ENCODE assay signal across 13 mouse cellular contexts in the genomic region with DNA sequence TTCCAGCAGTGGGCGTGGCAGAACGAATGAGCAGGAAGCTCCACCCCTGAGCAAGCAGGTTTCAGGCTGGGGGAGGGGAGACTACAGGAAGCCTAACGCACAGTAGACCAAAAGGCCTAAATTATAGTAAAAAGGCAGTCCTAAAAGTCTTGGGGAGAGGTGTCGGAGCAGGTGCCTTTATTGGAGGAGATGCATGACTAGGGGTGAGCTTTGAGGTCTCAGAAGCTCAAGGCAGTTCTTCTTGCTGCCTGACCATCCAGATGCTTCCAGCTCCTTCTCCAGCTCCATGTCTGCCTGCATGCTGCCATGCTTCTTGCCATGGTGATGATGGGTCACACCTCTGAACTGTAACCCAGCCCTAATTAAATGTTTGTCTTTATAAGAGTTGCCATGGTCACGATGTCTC. TPM values are rescaled to one million over a fixed set of nuclear protein-coding genes. Genes with fewer than 3 reads are reported as not detected.
DNase-seq lines count a peak whose midpoint lies in the region; ATAC-seq and TF ChIP-seq lines count a peak whose summit lies in the region.
"Had no signal": no experiment of that assay in that cellular context is flagged by ENCODE, and none has a peak within 500 bp of the region (broad histone marks: within the 10 kb centered on the region; RNA-seq: fewer than 3 reads in every experiment).

No protein-coding gene starts in this region.

- ATAC-seq in forebrain, embryonic 12.5 days (ENCODE audit: low FRiP score) = peak; percentile 49; the same call in 1 of the 2 replicates
- 0 out of 2 replicates have a peak, but pooled peaks have one; percentile 58 for ATAC-seq in lung, embryonic 14.5 days (ENCODE audit: insufficient read depth)
- 0 out of 2 replicates have a peak, but pooled peaks have one; percentile 37 for ATAC-seq in megakaryocyte-erythroid progenitor cell, adult 5-6 weeks (replicated peaks; ENCODE audit: low FRiP score, low TSS enrichment, poor library complexity, severe bottlenecking)
- no peak for ATAC-seq in cerebellum, adult (ENCODE audit: insufficient number of reproducible peaks, low FRiP score, low TSS enrichment)
- ATAC-seq: forebrain, embryonic 15.5 days had no signal

- no peak overlapping the region for H3K4me2 ChIP-seq in forebrain, embryonic 12.5 days
- no peak overlapping the region for H3K4me2 ChIP-seq in lung, embryonic 14.5 days
- H3K4me2 ChIP-seq: forebrain, embryonic 15.5 days had no signal

- H3K9me3 ChIP-seq in forebrain, embryonic 12.5 days = no peaks in the 10 kb centered on the region
- peaks cover 3% of the 10 kb centered on the region; the same call in 1 of the 2 replicates for H3K9me3 ChIP-seq in forebrain, embryonic 10.5 days
- no peaks in the 10 kb centered on the region for H3K9me3 ChIP-seq in lung, embryonic 14.5 days (ENCODE audit: low read depth, low read length)
- H3K9me3 ChIP-seq: forebrain, embryonic 15.5 days had no signal

- WGBS in forebrain, embryonic 12.5 days = 53% methylated on average over 5 of the region's 5 CpGs
- 59% methylated on average over 5 of the region's 5 CpGs for WGBS in forebrain, embryonic 10.5 days
- WGBS in lung, embryonic 14.5 days = 71% methylated on average over 3 of the region's 5 CpGs

- no peaks in the 10 kb centered on the region for H3K27me3 ChIP-seq in forebrain, embryonic 12.5 days
- no peaks in the 10 kb centered on the region for H3K27me3 ChIP-seq in forebrain, embryonic 10.5 days (ENCODE audit: poor library complexity, severe bottlenecking)
- H3K27me3 ChIP-seq in lung, embryonic 14.5 days (ENCODE audit: insufficient read depth, low read length) = no peaks in the 10 kb centered on the region
- H3K27me3 ChIP-seq: forebrain, embryonic 15.5 days had no signal

- no peak overlapping the region for H3K27ac ChIP-seq in forebrain, embryonic 12.5 days
- H3K27ac ChIP-seq in forebrain, embryonic 10.5 days = no peak overlapping the region
- H3K27ac ChIP-seq in lung, embryonic 14.5 days (ENCODE audit: low read depth) = no peak overlapping the region
- H3K27ac ChIP-seq: forebrain, embryonic 15.5 days had no signal

- no peak for TF ChIP-seq CTCF in lung, embryonic 14.5 days (IDR thresholded peaks at IDR 0.05; ENCODE audit: low read depth)

- H3K36me3 ChIP-seq in forebrain, embryonic 12.5 days (replicated peaks) = no peaks in the 10 kb centered on the region
- no peaks in the 10 kb centered on the region for H3K36me3 ChIP-seq in forebrain, embryonic 10.5 days (replicated peaks)
- H3K36me3 ChIP-seq in lung, embryonic 14.5 days (ENCODE audit: insufficient read depth) = no peaks in the 10 kb centered on the region
- H3K36me3 ChIP-seq: forebrain, embryonic 15.5 days had no signal

- no peak for DNase-seq in forebrain, embryonic 10.5 days (ENCODE audit: extremely low spot score, low spot score)
- no peak for DNase-seq in lung, embryonic 14.5 days
- no peak for DNase-seq in lung, postnatal 25 days (ENCODE audit: low spot score)
- peak; percentile 59 for DNase-seq in induced T-regulatory cell, adult 2 months (ENCODE audit: low read depth)
- no peak for DNase-seq in layer of hippocampus, adult 11-12 months (ENCODE audit: low spot score)
- DNase-seq: adrenal gland, postnatal 10 days; heart, adult 18-20 months; kidney, adult 18-20 months; thymus, adult 2 months had no signal

- no peak overlapping the region for H3K9ac ChIP-seq in forebrain, embryonic 12.5 days
- no peak overlapping the region for H3K9ac ChIP-seq in lung, embryonic 14.5 days
- H3K9ac ChIP-seq: forebrain, embryonic 15.5 days had no signal

- H3K4me1 ChIP-seq in forebrain, embryonic 12.5 days = no peaks in the 10 kb centered on the region
- H3K4me1 ChIP-seq in forebrain, embryonic 10.5 days = no peaks in the 10 kb centered on the region
- H3K4me1 ChIP-seq in lung, embryonic 14.5 days (ENCODE audit: insufficient read depth) = no peaks in the 10 kb centered on the region
- H3K4me1 ChIP-seq: forebrain, embryonic 15.5 days had no signal

- no peak overlapping the region for H3K4me3 ChIP-seq in forebrain, embryonic 12.5 days (replicated peaks)
- H3K4me3 ChIP-seq in forebrain, embryonic 10.5 days = no peak overlapping the region
- no peak overlapping the region for H3K4me3 ChIP-seq in lung, embryonic 14.5 days (ENCODE audit: low read depth, low read length)
- H3K4me3 ChIP-seq: forebrain, embryonic 15.5 days had no signal

RNA-seq across cellular contexts. Expression of gene Birc2, which starts 31.8 kb away (rescaled TPM):
- polyA plus RNA-seq in forebrain, embryonic 12.5 days (2016; fragmentation: Nextera tagmentation; extraction: Ambion mirVana) = 45.7 and 48.9 TPM in 2 replicates
- polyA plus RNA-seq in forebrain, embryonic 10.5 days (2016; fragmentation: Nextera tagmentation; extraction: Ambion mirVana) = 34.0 and 37.2 TPM in 2 replicates
- polyA plus RNA-seq in lung, embryonic 14.5 days (2014; fragmentation: Nextera tagmentation; extraction: Ambion mirVana) = 36.2 and 37.3 TPM in 2 replicates
- total RNA-seq in megakaryocyte-erythroid progenitor cell, adult 5-6 weeks (2014; fragmentation: Nextera tagmentation) = 34.6 and 41.7 TPM in 2 replicates
- total RNA-seq in megakaryocyte-erythroid progenitor cell, adult 5-6 weeks (2017) = 36.7 and 61.3 TPM in 2 replicates

RNA-seq across cellular contexts. Expression of gene Tmem123, which starts 41.3 kb away (rescaled TPM):
- 85.1 and 86.5 TPM in 2 replicates for polyA plus RNA-seq in forebrain, embryonic 12.5 days (2016; fragmentation: Nextera tagmentation; extraction: Ambion mirVana)
- polyA plus RNA-seq in forebrain, embryonic 10.5 days (2016; fragmentation: Nextera tagmentation; extraction: Ambion mirVana) = 104 and 115 TPM in 2 replicates
- 145 and 156 TPM in 2 replicates for polyA plus RNA-seq in lung, embryonic 14.5 days (2014; fragmentation: Nextera tagmentation; extraction: Ambion mirVana)
- total RNA-seq in megakaryocyte-erythroid progenitor cell, adult 5-6 weeks (2014; fragmentation: Nextera tagmentation) = 67.7 and 78.9 TPM in 2 replicates
- total RNA-seq in megakaryocyte-erythroid progenitor cell, adult 5-6 weeks (2017) = 131 and 161 TPM in 2 replicates
